Mouse (Mus musculus): ENCODE measurements around the gene Spib.

DNA sequence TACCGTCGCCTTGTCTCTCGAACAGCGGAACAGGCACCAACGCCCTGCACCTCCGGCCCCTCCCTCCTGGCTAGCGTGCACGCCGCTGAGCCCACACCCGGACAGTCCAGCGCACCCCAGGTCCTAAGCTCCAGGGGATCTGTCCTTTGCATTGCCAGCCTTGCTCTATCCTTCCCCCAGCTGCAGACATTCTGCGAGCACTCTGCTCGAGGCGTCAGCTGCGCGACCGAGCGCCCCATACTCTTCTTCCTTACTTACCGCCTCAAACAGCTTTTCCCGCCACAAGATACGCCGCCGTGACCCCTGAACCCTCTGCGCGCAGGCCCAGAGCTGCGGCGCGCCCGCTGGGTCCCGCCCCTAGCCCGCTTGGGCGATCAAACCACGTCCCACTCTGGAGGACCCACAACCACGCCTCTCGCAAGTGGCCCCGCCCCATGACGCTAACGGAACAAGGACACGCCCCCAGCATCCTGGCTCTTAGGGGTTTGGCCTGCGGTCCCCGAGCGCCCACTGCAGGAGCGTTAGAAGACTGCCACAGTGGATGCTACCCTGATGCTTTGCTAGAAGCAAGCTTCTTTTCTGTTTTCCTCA lies 16.7 kb upstream of the Spib start, which contains the start of gene Pold1:
- TF ChIP-seq ZC3H11A (IDR thresholded peaks at IDR 0.05; ENCODE audit: borderline replicate concordance, low read depth, low read length) (no peak), MAFK (IDR thresholded peaks at IDR 0.05; ENCODE audit: insufficient read depth, low read depth, low read length) (no peak), ZNF384 (IDR thresholded peaks at IDR 0.05; ENCODE audit: low read depth, low read length) (no peak), HCFC1 (IDR thresholded peaks at IDR 0.05; ENCODE audit: borderline replicate concordance, insufficient read depth, low read length) (no peak)

All from ES-E14 (cell line).